Mouse (Mus musculus) MEL (cell line): ENCODE results near the gene Wiz. TPM values are rescaled to one million over a fixed set of nuclear protein-coding genes. Genes with fewer than 3 reads are reported as not detected.

Experiments
- DNase-seq: peaks from one replicate; pipeline ENCODE4 v3.0.0; 2011; ENCODE audit warnings: low read depth, low spot score
- H3K27ac ChIP-seq: 2 replicates; pipeline ENCODE4 v1.5.1; 2012; ENCODE audit warnings: low read depth, mild to moderate bottlenecking, control low read depth, low read length, moderate library complexity; ENCODE audit not compliant: control insufficient read depth
- H3K27me3 ChIP-seq, 2 experiments: fragments of 150-350 bp in 1 of 2; sonication (generic) in 1 of 2; 2 replicates each; pipeline ENCODE4 v1.6.1; 2012; ENCODE audit warnings: low read length in 2 of 2, mild to moderate bottlenecking in 2 of 2, improper control_type of control experiment in 1 of 2, moderate library complexity in 1 of 2; ENCODE audit not compliant: insufficient read depth in 2 of 2, control insufficient read depth in 1 of 2
- H3K36me3 ChIP-seq, 2 experiments: 2 replicates each; pipeline ENCODE4 v1.6.1; 2012 to 2014; ENCODE audit warnings: low read length in 2 of 2, improper control_type of control experiment in 1 of 2, inconsistent platforms in 1 of 2, mild to moderate bottlenecking in 1 of 2; ENCODE audit not compliant: insufficient read depth in 2 of 2, control insufficient read depth in 1 of 2
- H3K4me1 ChIP-seq, 2 experiments: fragments of 150-350 bp in 1 of 2; sonication (generic) in 1 of 2; 2 replicates each; pipeline ENCODE4 v1.6.1; 2012; ENCODE audit warnings: low read length in 2 of 2, improper control_type of control experiment in 1 of 2, mild to moderate bottlenecking in 1 of 2; ENCODE audit not compliant: insufficient read depth in 2 of 2, control insufficient read depth in 1 of 2
- H3K4me3 ChIP-seq, 2 experiments: fragments of 150-350 bp in 1 of 2; sonication (generic) in 1 of 2; 2 replicates each; pipeline ENCODE4 v1.5.1; 2012; ENCODE audit warnings: low read depth in 2 of 2, low read length in 2 of 2, mild to moderate bottlenecking in 2 of 2, moderate library complexity in 2 of 2, control low read depth in 1 of 2, improper control_type of control experiment in 1 of 2; ENCODE audit not compliant: control insufficient read depth in 1 of 2, insufficient read depth in 1 of 2
- H3K79me2 ChIP-seq: 2 replicates; pipeline ENCODE4 v1.6.1; 2012; ENCODE audit warnings: mild to moderate bottlenecking, low read length, moderate library complexity; ENCODE audit not compliant: control insufficient read depth, poor library complexity, insufficient read depth
- H3K9ac ChIP-seq: 2 replicates; pipeline ENCODE4 v1.6.1; 2012; ENCODE audit warnings: low read depth, mild to moderate bottlenecking, control low read depth, low read length, moderate library complexity; ENCODE audit not compliant: control insufficient read depth, poor library complexity, severe bottlenecking
- H3K9me3 ChIP-seq: fragments of 150-350 bp; sonication (generic); replicated peaks from 2 replicates; pipeline ENCODE4 v1.6.1; 2012; ENCODE audit warnings: mild to moderate bottlenecking, low read length, improper control_type of control experiment, moderate library complexity; ENCODE audit not compliant: insufficient read depth
- BHLHE40 ChIP-seq: IDR thresholded peaks from 2 replicates; pipeline ENCODE4 v1.6.1; 2012; ENCODE audit warnings: low read depth, mild to moderate bottlenecking, inconsistent platforms, low read length, improper control_type of control experiment, borderline replicate concordance
- CHD2 ChIP-seq: IDR thresholded peaks from 2 replicates; pipeline ENCODE4 v1.6.1; 2011; ENCODE audit warnings: low read length, improper control_type of control experiment
- E2F4 ChIP-seq: IDR thresholded peaks from 2 replicates; pipeline ENCODE4 v1.6.1; 2011; ENCODE audit warnings: low read depth, low read length, improper control_type of control experiment, borderline replicate concordance
- EP300 ChIP-seq, 2 experiments: IDR thresholded peaks; 2 replicates each; pipeline ENCODE4 v1.6.1; 2011; ENCODE audit warnings: improper control_type of control experiment in 2 of 2, low read length in 2 of 2, low read depth in 1 of 2, mild to moderate bottlenecking in 1 of 2
- ETS1 ChIP-seq: IDR thresholded peaks from 2 replicates; pipeline ENCODE4 v1.6.1; 2012; ENCODE audit warnings: low read depth, mild to moderate bottlenecking, inconsistent platforms, low read length, improper control_type of control experiment, moderate library complexity
- GABPA ChIP-seq: IDR thresholded peaks from 2 replicates; pipeline ENCODE4 v1.6.1; 2012; ENCODE audit warnings: low read depth, mild to moderate bottlenecking, inconsistent platforms, low read length, improper control_type of control experiment, moderate library complexity
- GATA1 ChIP-seq: IDR thresholded peaks from 2 replicates; pipeline ENCODE4 v1.6.1; 2011; ENCODE audit warnings: low read depth, low read length, improper control_type of control experiment
- HCFC1 ChIP-seq: IDR thresholded peaks from 2 replicates; pipeline ENCODE4 v1.6.1; 2012; ENCODE audit warnings: low read depth, mild to moderate bottlenecking, inconsistent platforms, low read length, improper control_type of control experiment, moderate library complexity
- JUND ChIP-seq: IDR thresholded peaks from 2 replicates; pipeline ENCODE4 v1.6.1; 2011; ENCODE audit warnings: low read depth, mild to moderate bottlenecking, improper control_type of control experiment, low read length
- KAT2A ChIP-seq: conservative IDR thresholded peaks from 2 replicates; pipeline ENCODE4 v1.6.1; 2012; ENCODE audit warnings: low read depth, low read length, improper control_type of control experiment, inconsistent platforms
- MAFK ChIP-seq: IDR thresholded peaks from 2 replicates; pipeline ENCODE4 v1.6.1; 2011; ENCODE audit warnings: low read depth, mild to moderate bottlenecking, low read length, improper control_type of control experiment, borderline replicate concordance
- MAX ChIP-seq: IDR thresholded peaks from 2 replicates; pipeline ENCODE4 v1.6.1; 2011; ENCODE audit warnings: low read length, improper control_type of control experiment
- MAZ ChIP-seq: IDR thresholded peaks from 2 replicates; pipeline ENCODE4 v1.6.1; 2012; ENCODE audit warnings: low read depth, mild to moderate bottlenecking, inconsistent platforms, low read length, improper control_type of control experiment
- MXI1 ChIP-seq: IDR thresholded peaks from 2 replicates; pipeline ENCODE4 v1.6.1; 2011; ENCODE audit warnings: mild to moderate bottlenecking, low read depth, low read length, improper control_type of control experiment
- MYC ChIP-seq: IDR thresholded peaks from 2 replicates; pipeline ENCODE4 v1.6.1; 2011; ENCODE audit warnings: low read depth, mild to moderate bottlenecking, low read length, improper control_type of control experiment, moderate library complexity
- NELFE ChIP-seq: IDR thresholded peaks from 2 replicates; pipeline ENCODE4 v1.6.1; 2011; ENCODE audit warnings: low read depth, low read length, improper control_type of control experiment
- POLR2A ChIP-seq, 2 experiments: IDR thresholded peaks; 2 replicates each; pipeline ENCODE4 v1.6.1; 2011 to 2012; ENCODE audit warnings: low read length in 2 of 2, mild to moderate bottlenecking in 2 of 2, control low read depth in 1 of 2, improper control_type of control experiment in 1 of 2, low read depth in 1 of 2, moderate library complexity in 1 of 2; ENCODE audit not compliant: control insufficient read depth in 1 of 2, insufficient read depth in 1 of 2, poor library complexity in 1 of 2
- RAD21 ChIP-seq: IDR thresholded peaks from 2 replicates; pipeline ENCODE4 v1.6.1; 2011; ENCODE audit warnings: mild to moderate bottlenecking, low read depth, low read length, improper control_type of control experiment
- SMC3 ChIP-seq: IDR thresholded peaks from 2 replicates; pipeline ENCODE4 v1.6.1; 2011; ENCODE audit warnings: low read depth, low read length, improper control_type of control experiment
- TCF12 ChIP-seq: IDR thresholded peaks from 2 replicates; pipeline ENCODE4 v1.6.1; 2014; ENCODE audit warnings: low read depth, mild to moderate bottlenecking, inconsistent platforms, low read length, improper control_type of control experiment, moderate library complexity
- UBTF ChIP-seq: IDR thresholded peaks from 2 replicates; pipeline ENCODE4 v1.6.1; 2012; ENCODE audit warnings: low read depth, mild to moderate bottlenecking, inconsistent platforms, low read length, improper control_type of control experiment, moderate library complexity, borderline replicate concordance; ENCODE audit not compliant: insufficient read depth
- USF1 ChIP-seq: IDR thresholded peaks from 2 replicates; pipeline ENCODE4 v1.6.1; 2014; ENCODE audit warnings: low read depth, mild to moderate bottlenecking, inconsistent platforms, low read length, improper control_type of control experiment, moderate library complexity
- USF2 ChIP-seq, 2 experiments: IDR thresholded peaks; 2 replicates each; pipeline ENCODE4 v1.6.1; 2011 to 2012; ENCODE audit warnings: improper control_type of control experiment in 2 of 2, low read length in 2 of 2, borderline replicate concordance in 1 of 2, inconsistent platforms in 1 of 2, low read depth in 1 of 2, mild to moderate bottlenecking in 1 of 2; ENCODE audit not compliant: insufficient read depth in 1 of 2
- ZC3H11A ChIP-seq: IDR thresholded peaks from 2 replicates; pipeline ENCODE4 v1.6.1; 2012; ENCODE audit warnings: low read depth, mild to moderate bottlenecking, inconsistent platforms, low read length, improper control_type of control experiment
- ZKSCAN1 ChIP-seq: IDR thresholded peaks from 2 replicates; pipeline ENCODE4 v1.6.1; 2012; ENCODE audit warnings: low read depth, mild to moderate bottlenecking, inconsistent platforms, low read length, improper control_type of control experiment, moderate library complexity
- ZMIZ1 ChIP-seq: IDR thresholded peaks from 2 replicates; pipeline ENCODE4 v1.6.1; 2012; ENCODE audit warnings: low read depth, mild to moderate bottlenecking, inconsistent platforms, low read length, improper control_type of control experiment, moderate library complexity
- ZNF384 ChIP-seq: IDR thresholded peaks from 2 replicates; pipeline ENCODE4 v1.6.1; 2012; ENCODE audit warnings: low read depth, mild to moderate bottlenecking, inconsistent platforms, low read length, improper control_type of control experiment
- polyA plus RNA-seq, 2 experiments: library from polyadenylated mRNA; stranded (reverse) in 1 of 2; unstranded in 1 of 2; fragments of >175 nt in 1 of 2; fragments of >200 nt in 1 of 2; gene quantifications; 2 replicates each; pipeline versions ENCODE4 v1.2.1 to v1.2.4; 2012; ENCODE audit warnings: low replicate concordance in 2 of 2, low read depth in 1 of 2; ENCODE audit not compliant: insufficient read length in 2 of 2, insufficient read depth in 1 of 2, missing spikeins in 1 of 2
- total RNA-seq: library from RNA; depleted of rRNA; stranded (reverse); fragments of 300-350 nt; gene quantifications from 2 replicates; pipeline ENCODE4 v1.2.3, GENCODE M21; 2012

Gene Wiz
- total and polyA plus RNA-seq, 3 experiments = 4.4 to 44.1 TPM; not detected in 1

DNA sequence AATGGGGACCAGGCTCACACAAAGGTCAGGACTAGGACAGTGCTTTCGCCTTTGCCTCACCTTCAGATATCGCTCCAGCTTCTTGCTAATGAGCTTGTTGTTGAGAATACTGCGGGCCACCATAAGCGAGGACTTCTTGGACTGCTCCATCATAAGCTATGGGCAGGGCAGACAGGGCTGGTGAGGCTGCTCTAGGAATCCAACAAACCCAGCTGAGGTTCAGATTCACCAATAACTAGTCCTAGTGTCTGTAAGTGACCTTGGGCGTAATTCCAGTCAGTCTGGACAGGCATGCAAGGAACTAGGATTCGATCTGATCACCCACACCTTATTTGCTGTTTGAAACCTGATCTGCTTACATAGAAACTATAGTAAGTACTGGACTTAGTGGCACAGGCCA lies 67.4 kb downstream of the Wiz start (continued):
- no peak for TF ChIP-seq HCFC1
- TF ChIP-seq ZMIZ1 = no peak
- no peak for TF ChIP-seq MYC

DNA sequence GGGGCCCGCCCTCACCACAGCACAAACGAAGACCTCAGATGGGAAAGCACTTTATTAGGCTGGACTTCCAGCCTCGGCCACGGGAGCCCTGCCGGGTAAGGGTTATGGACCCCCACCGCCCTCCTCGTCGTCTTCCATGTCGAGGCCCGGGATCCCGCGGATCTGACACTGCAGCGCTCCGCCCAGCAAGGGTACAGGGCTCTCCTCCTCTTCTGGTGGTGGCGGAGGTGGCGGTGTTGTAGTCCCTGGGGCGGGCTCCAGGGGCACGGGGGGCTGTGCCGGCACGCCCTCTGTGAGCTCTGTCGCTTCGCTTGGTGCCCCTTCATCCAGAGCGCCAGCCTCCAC lies 67.9 kb downstream of the Wiz start:
- Histone ChIP-seq H3K27ac (peak overlapping the region; percentile 70), H3K9ac (peak overlapping the region; percentile 78), H3K36me3 (peaks cover 9 to 14% of the 10 kb centered on the region in 2 experiments), H3K4me3 (peak overlapping the region; percentile 65 to 67), H3K9me3 (no peaks in the 10 kb centered on the region), H3K4me1 (peaks cover 2 to 10% of the 10 kb centered on the region in 2 experiments; a peak in 2 of 4 replicates), H3K79me2 (peaks cover 46% of the 10 kb centered on the region), H3K27me3 (no peaks in the 10 kb centered on the region)
- TF ChIP-seq ZKSCAN1 = no peak
- no peak for TF ChIP-seq MXI1
- peak; percentile 18 to 46; a peak in 2 of 4 replicates for TF ChIP-seq POLR2A (IDR thresholded peaks at IDR 0.05; ENCODE audit: control insufficient read depth in 1 of 2, insufficient read depth in 1 of 2, low read depth in 1 of 2, low read length in 2 of 2, poor library complexity in 1 of 2)
- no peak for TF ChIP-seq ZC3H11A
- TF ChIP-seq TCF12 = no peak
- 0 out of 2 replicates have a peak, but pooled peaks have one; percentile 7 for TF ChIP-seq USF1
- TF ChIP-seq MAZ = no peak
- no peak for TF ChIP-seq CHD2
- no peak for TF ChIP-seq BHLHE40
- no peak for TF ChIP-seq E2F4
- TF ChIP-seq ZMIZ1 = peak; percentile 94; the same call in 1 of the 2 replicates
- peak; percentile 88 for TF ChIP-seq NELFE
- TF ChIP-seq GATA1 = no peak
- DNase-seq = no peak

DNA sequence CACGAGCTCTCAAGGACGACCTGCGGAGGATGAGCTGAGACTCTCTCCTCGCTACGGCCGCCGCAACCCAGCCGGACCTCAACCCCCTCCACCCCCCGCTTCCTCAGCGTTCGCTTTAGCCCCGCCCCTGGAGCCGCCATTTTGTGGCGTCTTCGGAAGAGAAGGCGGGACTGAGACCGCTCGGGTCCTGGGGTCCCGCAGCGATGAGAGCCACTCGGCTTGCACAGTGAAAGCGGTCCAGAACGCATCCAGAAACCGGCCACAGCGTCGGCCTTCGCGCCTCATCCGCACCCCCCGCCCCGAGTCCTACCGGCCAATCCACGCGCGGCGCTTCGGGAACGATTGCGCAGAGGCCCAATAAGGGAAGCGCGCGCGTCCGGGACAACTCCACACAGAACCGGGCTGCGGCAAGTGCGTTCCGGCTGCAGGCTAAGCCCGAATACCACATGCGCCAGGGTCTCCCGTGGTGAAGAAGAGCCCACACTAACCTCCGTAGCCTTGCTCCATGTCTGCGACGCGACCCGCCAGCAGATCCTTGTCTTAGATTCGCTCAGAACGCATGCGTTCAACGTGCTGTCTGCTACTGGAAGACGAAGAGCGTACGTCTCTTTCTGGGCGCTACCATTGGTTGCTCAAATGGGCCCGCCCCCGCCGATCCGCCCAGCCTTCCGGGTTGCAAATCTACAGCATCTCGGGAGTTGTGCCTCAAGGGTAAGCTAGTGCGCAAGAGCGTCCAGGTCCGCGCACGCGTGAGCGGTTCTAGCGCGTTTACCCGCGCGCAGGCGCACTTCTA lies 68.4 kb downstream of the Wiz start, which contains the start of gene Akap8:
TSS of gene Akap8 (minus strand) at position 642 of the 793 bp plus-strand sequence.
- Histone ChIP-seq H3K36me3 (peaks cover 10 to 14% of the 10 kb centered on the region in 2 experiments), H3K4me3 (peak within 1 kb of the TSS; percentile 68 to 75), H3K27me3 (no peaks in the 10 kb centered on the region), H3K27ac (peak within 1 kb of the TSS; percentile 80), H3K9me3 (no peaks in the 10 kb centered on the region), H3K79me2 (peaks cover 50% of the 10 kb centered on the region), H3K9ac (peak within 1 kb of the TSS; percentile 83), H3K4me1 (peaks cover 2 to 10% of the 10 kb centered on the region in 2 experiments; a peak in 2 of 4 replicates)
- peak; percentile 99 for DNase-seq
- TF ChIP-seq MAFK = no peak
- TF ChIP-seq KAT2A = no peak; the same call in 1 of the 2 replicates
- no peak for TF ChIP-seq SMC3
- TF ChIP-seq RAD21 = no peak
- no peak for TF ChIP-seq CHD2
- TF ChIP-seq ZKSCAN1 = 0 out of 2 replicates have a peak, but pooled peaks have one; percentile 10
- TF ChIP-seq TCF12 = 0 out of 2 replicates have a peak, but pooled peaks have one; percentile 11
- TF ChIP-seq MAZ = peak; percentile 67; the same call in 1 of the 2 replicates
- no peak for TF ChIP-seq EP300 (IDR thresholded peaks at IDR 0.05; ENCODE audit: low read depth in 1 of 2, low read length in 2 of 2)
- no peak for TF ChIP-seq ETS1
- no peak for TF ChIP-seq UBTF
- TF ChIP-seq MXI1 = peak; percentile 85
- TF ChIP-seq JUND = no peak
- TF ChIP-seq MYC = peak; percentile 96
- peak; percentile 89 for TF ChIP-seq MAX
- TF ChIP-seq USF2 (IDR thresholded peaks at IDR 0.05; ENCODE audit: borderline replicate concordance in 1 of 2, insufficient read depth in 1 of 2, low read depth in 1 of 2, low read length in 2 of 2) = no peak
- TF ChIP-seq GABPA = 0 out of 2 replicates have a peak, but pooled peaks have one; percentile 4
- TF ChIP-seq HCFC1 = peak; percentile 84
- no peak for TF ChIP-seq ZNF384
